Mouse (Mus musculus) adrenal gland, postnatal 10 days (tissue): Measurements from ENCODE around the gene Commd4. TPM values are rescaled to one million over a fixed set of nuclear protein-coding genes. Genes with fewer than 3 reads are reported as not detected.

Source experiments
- DNase-seq: peaks from one replicate; pipeline ENCODE4 v3.0.0; 2021; ENCODE audit warnings: mixed read lengths
- total RNA-seq, 2 experiments: library from RNA; stranded (reverse); gene quantifications; 2 replicates each; pipeline ENCODE4 v1.2.3; 2021

Commd4 gene
- total RNA-seq, 2 experiments from 2014 or later, result 48.8 to 57.6 TPM

DNA sequence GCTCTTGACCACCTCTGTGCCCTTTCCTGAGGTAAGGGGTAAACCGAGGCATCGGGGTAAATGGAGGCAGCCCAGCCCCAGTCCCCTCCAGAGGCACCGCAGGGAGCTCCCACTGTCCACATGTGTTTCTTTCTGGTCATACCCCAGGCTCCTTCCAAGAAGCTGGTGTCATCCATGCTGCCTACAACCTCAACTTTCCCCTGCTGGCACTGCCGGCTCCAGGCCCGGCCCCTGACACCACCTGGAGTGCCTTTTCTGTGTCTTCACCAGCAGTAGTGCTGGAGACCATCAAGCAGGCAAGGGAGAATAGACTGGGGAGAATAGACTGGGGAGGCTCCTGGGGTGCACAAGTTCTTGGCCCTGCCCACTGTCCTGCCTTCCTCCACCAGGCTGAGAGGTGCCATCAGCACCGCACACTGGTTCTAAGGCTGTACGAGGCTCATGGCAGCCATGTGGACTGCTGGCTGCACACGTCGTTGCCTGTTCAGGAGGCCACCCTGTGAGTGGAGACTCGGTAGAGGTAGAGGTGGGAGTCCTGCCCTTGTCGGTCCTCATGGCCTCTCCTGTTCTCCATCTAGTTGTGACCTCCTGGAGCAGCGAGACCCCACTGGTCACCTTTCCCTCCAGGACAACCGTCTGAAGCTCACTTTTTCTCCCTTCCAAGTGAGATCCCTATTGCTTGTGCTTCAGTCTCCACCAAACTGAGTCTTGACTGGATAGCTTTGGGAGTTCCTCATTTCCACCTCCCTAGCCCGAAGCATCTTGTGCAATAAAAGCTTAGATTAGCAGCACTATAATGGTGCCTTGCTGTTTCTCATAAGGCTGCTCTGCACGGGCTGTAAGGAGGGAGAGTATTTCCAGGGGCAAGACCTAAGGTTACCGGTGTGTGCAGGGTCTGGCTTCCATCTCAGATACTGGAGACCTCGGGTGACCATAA lies 16.4 kb downstream of the Commd4 start:
- no peak for DNase-seq

GRCm38 (mm10) chr9:57139571-57139970 lies 18.6 kb downstream of the Commd4 start:
- no peak for DNase-seq

GRCm38 (mm10) chr9:57139110-57139509 lies 19.0 kb downstream of the Commd4 start:
- DNase-seq, result no peak

DNA sequence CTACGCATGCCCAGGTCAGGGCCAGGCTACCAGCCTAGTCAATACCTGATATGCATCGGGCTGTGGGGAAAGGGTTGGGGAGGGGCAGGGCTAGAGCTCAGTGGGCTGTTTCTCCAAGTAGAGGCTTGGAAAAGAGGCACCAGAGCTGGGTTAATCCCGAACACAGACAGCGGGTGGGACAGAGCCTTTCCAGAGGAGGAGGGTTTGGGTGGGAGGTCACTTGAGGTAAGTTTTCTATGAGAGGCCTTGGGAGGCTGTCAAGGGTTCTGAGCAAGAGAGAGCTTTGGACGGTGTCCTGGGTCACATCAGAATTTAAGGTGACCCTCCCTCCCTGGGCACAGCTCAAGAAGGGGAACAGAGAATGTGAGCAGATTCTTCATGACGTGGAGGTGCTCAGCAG lies 19.6 kb downstream of the Commd4 start:
- no peak for DNase-seq

- no peak for DNase-seq
Measured at GRCm38 (mm10) chr9:57137777-57138176, 20.4 kb downstream of the Commd4 start.

DNA sequence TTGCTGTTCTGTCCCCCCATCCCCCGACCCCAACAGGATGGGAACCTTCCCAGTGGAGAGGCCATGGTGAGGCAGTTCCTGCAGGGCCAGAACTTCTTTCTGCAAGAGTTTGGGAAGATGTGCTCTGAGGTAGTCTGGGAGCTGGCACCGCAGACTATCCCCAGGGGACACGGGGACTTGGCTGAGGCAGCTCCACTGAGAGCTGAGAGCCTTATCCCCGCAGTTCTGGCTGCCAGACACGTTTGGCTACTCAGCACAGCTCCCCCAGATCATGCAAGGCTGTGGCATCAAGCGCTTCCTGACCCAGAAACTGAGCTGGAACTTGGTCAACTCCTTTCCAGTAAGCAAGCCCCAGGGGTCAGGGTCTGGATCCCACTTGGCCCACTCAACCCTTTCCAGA lies 20.9 kb downstream of the Commd4 start:
- DNase-seq, result peak; percentile 78

DNA sequence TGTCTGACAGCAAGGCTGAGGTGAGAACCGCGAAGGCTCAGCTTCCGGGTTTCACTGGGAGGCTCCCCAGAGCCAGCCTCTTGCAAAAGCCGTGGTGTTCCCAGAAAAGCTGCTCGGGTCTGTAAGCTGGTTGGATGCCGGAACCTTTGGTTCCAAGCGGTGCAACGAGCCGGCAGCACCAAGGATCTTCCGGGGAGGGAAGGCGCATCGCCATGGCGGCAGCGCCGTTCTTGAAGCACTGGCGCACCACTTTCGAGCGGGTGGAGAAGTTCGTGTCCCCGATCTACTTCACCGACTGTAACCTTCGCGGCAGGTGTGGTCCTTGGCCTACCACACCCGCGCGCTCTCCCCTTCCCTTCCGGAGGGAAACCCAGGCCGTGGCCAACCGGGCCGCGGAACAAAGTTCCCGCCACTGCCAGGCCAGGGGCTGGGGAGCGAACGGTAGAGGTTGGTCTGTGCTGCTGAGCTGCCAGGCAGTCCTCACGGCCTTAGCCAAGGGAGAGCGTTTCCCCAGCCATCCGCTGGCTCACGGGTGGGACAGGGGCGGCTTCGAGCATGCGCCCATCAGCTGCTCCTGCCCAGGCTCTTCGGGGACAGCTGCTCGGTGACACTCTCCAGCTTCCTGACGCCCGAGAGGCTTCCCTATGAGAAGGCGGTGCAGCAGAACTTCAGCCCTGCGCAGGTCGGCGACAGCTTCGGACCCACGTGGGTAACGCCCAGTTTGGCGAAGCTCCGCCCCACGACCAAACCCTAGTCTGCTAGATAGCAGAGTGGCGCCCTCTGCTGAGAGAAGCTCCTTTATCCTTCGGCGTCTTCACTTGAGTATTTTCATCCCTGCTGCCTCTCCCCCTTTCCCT lies 27.3 kb downstream of the Commd4 start, which contains the start of gene Man2c1:
Gene Man2c1 (plus strand): TSS at position 114 of the 857 bp plus-strand sequence.
- peak; percentile 96 for DNase-seq

DNA sequence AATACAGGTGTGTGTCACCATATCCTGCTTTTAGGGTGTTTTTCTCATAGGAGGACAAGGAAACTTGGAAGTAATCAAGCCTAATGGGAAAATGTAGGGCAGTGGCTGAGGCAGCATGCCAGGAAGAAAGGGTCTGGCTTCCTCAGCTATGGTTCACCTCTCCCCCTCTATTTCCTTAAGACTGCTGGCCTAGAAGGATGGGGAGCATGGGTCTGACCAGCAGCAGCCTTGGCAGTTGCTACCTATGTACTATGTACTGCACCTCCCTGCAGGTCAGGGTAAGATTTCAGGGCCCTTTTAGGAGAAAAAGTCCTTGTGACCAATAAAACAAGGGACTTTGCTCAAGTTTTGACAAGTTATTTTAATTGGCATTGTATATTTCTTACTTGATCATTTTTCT lies 28.5 kb downstream of the Commd4 start:
- no peak for DNase-seq

- DNase-seq, result no peak
Measured at GRCm38 (mm10) chr9:57117261-57117755, 40.8 kb downstream of the Commd4 start.

Other genes starting within 250 kb of the Commd4 start
- gene Snx33, start 230.0 kb downstream of the Commd4 start, total RNA-seq, result 10 to 100 TPM; 16.6 to 19.5 TPM
- 10 to 100 TPM; 84.4 to 87.6 TPM for gene Imp3, start 220.9 kb downstream of the Commd4 start, total RNA-seq
- gene Snupn, start 207.5 kb downstream of the Commd4 start, total RNA-seq, result 10 to 100 TPM in 1 of 2 experiments, 1 to 10 TPM in 1; 9.7 to 11.4 TPM
- gene Ptpn9, start 163.4 kb downstream of the Commd4 start, total RNA-seq, result 10 to 100 TPM; 39.3 to 41.1 TPM
- gene Sin3a, start 86.3 kb downstream of the Commd4 start, total RNA-seq, result 10 to 100 TPM; 53.0 to 59.1 TPM
- gene Man2c1, start 27.6 kb downstream of the Commd4 start, total RNA-seq, result 100 to 1,000 TPM in 1 of 2 experiments, 10 to 100 TPM in 1; 84.2 to 121 TPM
- 10 to 100 TPM; 11.4 to 13.1 TPM for gene Neil1, start 10.0 kb downstream of the Commd4 start, total RNA-seq
- gene Trcg1, start 78.2 kb upstream of the Commd4 start, total RNA-seq, result not detected
- gene 1700017B05Rik, start 104.3 kb upstream of the Commd4 start, total RNA-seq, result 10 to 100 TPM; 38.2 to 40.2 TPM